Mouse (Mus musculus): ENCODE results near the gene Xlr3b.
"Not testable (repeated sequence)": the region's sequence is repeated elsewhere in the genome, so short reads cannot be mapped to it uniquely, and the experiment has no call there.

Xlr3b gene

GRCm38 (mm10) chrX:73191934-73192333 lies at the start of gene Xlr3b:
Gene Xlr3b, plus strand, starts transcription at chrX:73192207.
- in situ Hi-C loops (cut with MboI, MseI) = not testable (repeated sequence)

DNA sequence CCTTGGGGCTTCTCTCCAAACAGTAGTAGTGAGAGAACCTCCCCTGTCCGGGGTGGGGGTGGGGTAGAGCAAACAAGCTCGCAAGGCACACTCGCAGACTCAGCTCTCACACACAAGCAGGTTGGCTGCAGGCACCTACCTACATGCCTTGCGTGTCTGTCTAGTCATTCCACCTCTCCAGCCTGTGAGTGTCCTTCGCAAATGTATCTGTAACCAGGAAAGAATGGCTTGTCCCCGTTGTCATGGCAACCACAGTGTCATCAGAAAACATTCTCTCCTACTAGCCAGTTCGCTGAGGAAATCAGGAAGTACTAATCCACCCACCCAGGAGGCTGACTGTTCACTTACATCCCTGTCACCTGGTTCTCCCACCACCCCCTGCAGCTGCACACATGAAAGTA lies 48.8 kb upstream of the Xlr3b start:
- in situ Hi-C loops (cut with MboI, MseI) = not testable (repeated sequence)

DNA sequence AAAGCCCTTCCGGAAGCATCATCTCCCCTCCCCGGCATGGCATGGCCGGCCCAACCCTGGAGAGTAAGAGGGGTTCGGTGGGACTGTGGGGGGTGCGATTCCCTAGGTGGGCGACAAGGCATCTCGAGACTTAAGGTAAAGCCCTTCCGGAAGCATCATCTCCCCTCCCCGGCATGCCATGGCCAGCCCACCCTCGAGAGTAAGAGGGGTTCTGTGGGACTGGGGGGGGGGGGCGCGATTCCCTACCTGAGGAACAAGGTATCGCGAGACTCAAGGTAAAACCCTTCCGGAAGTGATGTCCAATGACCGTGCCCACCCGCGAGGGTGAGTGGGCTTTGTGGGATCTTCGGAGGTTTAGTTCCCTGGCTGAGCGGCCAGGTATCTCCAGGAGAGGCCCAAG lies 43.5 kb upstream of the Xlr3b start, which contains the start of gene Xlr5b:
Gene Xlr5b (plus strand): TSS at position 301 of the 400 bp plus-strand sequence.
- in situ Hi-C loops (cut with MboI, MseI) = not testable (repeated sequence)

GRCm38 (mm10) chrX:73149350-73149749 lies 42.7 kb upstream of the Xlr3b start, which contains the start of gene DXBay18:
Gene DXBay18, minus strand, starts transcription at chrX:73149450.
- in situ Hi-C loops (cut with MboI, MseI) = not testable (repeated sequence)

DNA sequence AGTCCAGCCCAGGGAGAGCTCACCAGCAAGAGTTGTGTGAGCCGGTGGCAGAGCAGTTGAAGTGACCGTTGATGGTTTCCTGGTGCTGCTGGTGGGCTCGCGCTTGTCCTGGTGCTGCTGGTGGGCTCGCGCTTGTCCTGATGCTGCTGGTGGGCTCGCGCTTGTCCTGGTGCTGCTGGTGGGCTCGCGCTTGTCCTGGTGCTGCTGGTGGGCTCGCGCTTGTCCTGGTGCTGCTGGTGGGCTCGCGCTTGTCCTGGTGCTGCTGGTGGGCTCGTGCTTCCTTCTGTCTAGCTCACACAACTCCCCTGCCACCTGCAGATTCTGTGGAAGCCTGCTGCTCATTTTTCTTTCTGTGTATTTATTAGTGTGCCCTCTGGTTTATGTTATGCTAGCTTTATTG lies 15.1 kb upstream of the Xlr3b start, which contains the start of gene Spin2d:
Gene Spin2d (minus strand): TSS at position 101 of the 400 bp plus-strand sequence.
- in situ Hi-C loops (cut with MboI, MseI) = loop anchor here (5.0 kb wide), 1 partner anchor 1715 kb away; no protein-coding TSS in a partner anchor

GRCm38 (mm10) chrX:73213819-73214564 lies 22.0 kb downstream of the Xlr3b start, which contains the start of gene Xlr4b:
Gene Xlr4b, plus strand, starts transcription at chrX:73214333.
- in situ Hi-C loops (cut with MboI, MseI) = loop anchor here (10.0 kb wide), 1 partner anchor 1511 kb away; no protein-coding TSS in a partner anchor

DNA sequence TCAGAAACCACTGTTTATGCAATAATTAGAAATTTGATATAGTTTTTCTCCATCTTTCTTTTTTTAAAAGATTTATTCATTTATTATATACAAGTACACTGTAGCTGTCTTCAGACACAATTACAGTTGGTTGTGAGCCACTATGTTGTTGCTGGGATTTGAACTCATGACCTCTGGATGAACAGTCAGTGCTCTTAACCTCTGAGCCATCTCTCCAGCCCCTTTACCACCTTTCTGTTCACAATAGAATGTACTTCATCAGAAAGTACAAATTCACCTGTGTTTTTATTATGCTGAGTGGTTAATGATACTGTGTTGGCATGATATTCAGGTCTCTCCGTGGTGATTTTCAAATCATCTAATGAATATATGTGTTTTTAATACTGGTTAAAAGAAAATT lies 33.4 kb downstream of the Xlr3b start:
- in situ Hi-C loops (cut with MboI, MseI) = no loop called here

- in situ Hi-C loops (cut with MboI, MseI) = no loop called here
Measured at GRCm38 (mm10) chrX:73227914-73228605, 36.1 kb downstream of the Xlr3b start, which contains the start of gene F8a. Gene F8a, plus strand, starts transcription at chrX:73228291.

DNA sequence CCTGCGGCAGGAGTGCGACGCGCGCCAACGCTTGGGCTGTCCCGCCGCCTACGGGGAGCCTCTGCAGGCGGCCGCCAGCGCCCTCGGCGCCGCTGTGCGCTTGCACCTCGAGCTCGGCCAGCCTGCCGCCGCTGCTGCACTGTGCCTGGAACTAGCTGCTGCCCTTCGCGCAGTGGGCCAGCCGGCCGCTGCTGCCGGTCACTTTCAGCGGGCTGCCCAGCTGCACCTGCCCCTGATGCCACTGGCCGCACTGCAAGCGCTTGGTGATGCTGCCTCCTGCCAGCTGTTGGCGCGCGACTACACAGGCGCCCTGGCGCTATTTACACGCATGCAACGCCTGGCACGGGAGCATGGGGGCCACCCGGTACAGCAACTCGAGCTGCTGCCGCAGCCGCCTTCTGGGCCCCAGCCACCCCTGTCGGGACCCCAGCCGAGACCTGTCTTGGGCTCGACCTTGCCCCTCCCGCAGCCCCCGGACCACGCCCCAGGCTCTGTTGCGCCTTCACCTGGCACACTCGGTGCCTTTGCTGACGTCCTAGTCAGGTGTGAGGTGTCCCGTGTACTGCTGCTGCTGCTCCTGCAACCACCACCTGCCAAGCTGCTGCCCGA lies 36.7 kb downstream of the Xlr3b start:
- in situ Hi-C loops (cut with MboI, MseI) = no loop called here

- in situ Hi-C loops (cut with MboI, MseI) = no loop called here
Measured at GRCm38 (mm10) chrX:73229288-73229687, 37.3 kb downstream of the Xlr3b start.

DNA sequence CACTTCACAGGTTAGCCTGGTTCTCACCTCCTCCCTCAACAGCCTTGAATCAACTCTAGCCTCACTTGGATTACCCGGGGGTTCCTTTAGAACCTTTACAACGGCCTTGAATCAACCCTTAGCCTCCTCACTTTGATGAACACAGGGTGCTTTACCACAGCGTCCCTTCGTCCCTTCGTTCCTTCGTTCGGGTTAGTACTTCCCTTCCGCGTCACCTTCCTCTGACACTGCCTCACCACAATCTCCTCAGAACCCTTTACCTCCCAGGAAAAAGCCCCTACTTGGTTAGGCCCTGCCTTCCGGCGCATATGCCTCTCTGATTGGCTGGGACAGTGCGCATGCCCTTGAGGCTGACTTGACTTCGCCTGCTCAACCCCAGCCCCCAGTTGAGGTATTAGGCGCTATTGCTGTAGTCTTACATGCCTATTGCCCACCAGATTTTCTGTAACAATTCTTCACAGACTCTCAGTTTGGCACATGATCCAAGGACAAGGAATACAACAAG lies 50.9 kb downstream of the Xlr3b start, which contains the start of gene Xlr4c:
Gene Xlr4c (minus strand): TSS at position 310 of the 505 bp plus-strand sequence.
- in situ Hi-C loops (cut with MboI, MseI) = loop anchor here (5.0 to 10.0 kb wide), 2 partner anchors 1482 to 1699 kb away; no protein-coding TSS in a partner anchor
